Mouse (Mus musculus) heart, postnatal 0 days (tissue): ENCODE results near the gene Dctn3. TPM values are rescaled to one million over a fixed set of nuclear protein-coding genes. Genes with fewer than 3 reads are reported as not detected.

Experiments
- ATAC-seq: fragments of 200-750 bp; cut with Nextera tagmentation; 2 replicates; pipeline ENCODE4 v1.8.0; 2017; ENCODE audit warnings: low read depth, moderate number of reproducible peaks, moderate library complexity; ENCODE audit not compliant: insufficient read depth
- DNase-seq: peaks from one replicate; pipeline ENCODE4 v3.0.0-alpha.2; 2016; ENCODE audit warnings: low spot score
- H3K27ac ChIP-seq: fragments of 300-500 bp; sonication (generic); 2 replicates; pipeline ENCODE4 v1.5.1; 2014; ENCODE audit warnings: low read depth, mild to moderate bottlenecking
- H3K27me3 ChIP-seq: fragments of 300-500 bp; sonication (generic); 2 replicates; pipeline ENCODE4 v1.6.1; 2014; ENCODE audit warnings: low read length, mixed read lengths; ENCODE audit not compliant: control insufficient read depth, insufficient read depth
- H3K36me3 ChIP-seq: fragments of 300-500 bp; sonication (generic); replicated peaks from 2 replicates; pipeline ENCODE4 v1.6.1; 2014; ENCODE audit warnings: low read length, mixed read lengths; ENCODE audit not compliant: control insufficient read depth, insufficient read depth
- H3K4me1 ChIP-seq: fragments of 300-500 bp; sonication (generic); 2 replicates; pipeline ENCODE4 v1.6.1; 2014; ENCODE audit warnings: antibody characterized with exemption; ENCODE audit not compliant: control insufficient read depth, insufficient read depth
- H3K4me2 ChIP-seq: fragments of 300-500 bp; sonication (generic); 2 replicates; pipeline ENCODE4 v1.6.1; 2014; ENCODE audit warnings: low read depth, mild to moderate bottlenecking, low read length, moderate library complexity
- H3K4me3 ChIP-seq: fragments of 300-500 bp; sonication (generic); 2 replicates; pipeline ENCODE4 v1.5.1; 2014; ENCODE audit warnings: low read depth, low read length
- H3K9ac ChIP-seq: fragments of 300-500 bp; sonication (generic); replicated peaks from 2 replicates; pipeline ENCODE4 v1.6.1; 2014; ENCODE audit warnings: low read depth, low read length, mixed read lengths
- H3K9me3 ChIP-seq: fragments of 300-500 bp; sonication (generic); replicated peaks from 2 replicates; pipeline ENCODE4 v1.6.1; 2016; ENCODE audit warnings: low read length; ENCODE audit not compliant: control insufficient read depth
- CTCF ChIP-seq: IDR thresholded peaks from 2 replicates; pipeline ENCODE4 v1.5.1; 2016; ENCODE audit warnings: antibody characterized with exemption, control low read depth, low read depth
- EP300 ChIP-seq: IDR thresholded peaks from 2 replicates; pipeline ENCODE4 v1.6.1; 2016; ENCODE audit warnings: antibody characterized with exemption, low read depth
- WGBS: fragments of 180-500 bp; shearing (Covaris S2); extraction: QIAGEN DNeasy Blood & Tissue Kit; methylation state at CpG from one replicate; pipeline ENCODE4 v1.1.7; 2014; 5-methylcytosine and 5-hydroxymethylcytosine counted together
- polyA plus RNA-seq: library from polyadenylated mRNA; unstranded; fragments of >200 nt; fragmentation: Nextera tagmentation; extraction: Ambion mirVana; gene quantifications from 2 replicates; pipeline ENCODE4 v1.2.1, GENCODE M21; 2015
- total RNA-seq: library from RNA; depleted of rRNA; stranded (reverse); fragments of >200 nt; gene quantifications from 2 replicates; pipeline ENCODE4 v1.2.3, GENCODE M21; 2014; ENCODE audit warnings: low replicate concordance

The Dctn3 gene
- total and polyA plus RNA-seq, 2 experiments from 2014 or later = 121 to 161 TPM

DNA sequence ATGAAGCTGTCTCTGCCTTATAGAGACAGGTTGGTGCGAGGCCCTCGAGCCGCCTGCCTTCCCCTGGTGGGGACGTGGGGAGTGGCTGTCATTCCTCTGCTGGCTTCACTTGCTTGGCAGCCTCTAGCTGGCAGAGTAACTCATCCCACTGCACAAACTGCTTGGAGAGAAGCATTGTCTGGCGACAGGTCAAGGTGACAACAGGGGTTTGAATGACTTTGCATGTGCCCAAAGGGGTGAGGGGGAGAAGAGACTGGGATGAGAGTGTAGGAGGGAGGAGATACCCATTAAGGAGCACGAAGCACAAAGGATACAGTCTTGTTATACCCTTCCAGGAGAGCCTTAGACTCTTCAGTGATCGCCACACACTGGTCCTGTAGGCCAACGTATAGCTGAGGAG lies 7.9 kb downstream of the Dctn3 start:
- DNase-seq (no peak), ATAC-seq (no peak)
- no peaks in the 10 kb centered on the region for H3K27me3 ChIP-seq
- H3K36me3 ChIP-seq = peaks cover 44% of the 10 kb centered on the region
- WGBS = 62% methylated on average over 8 of the region's 8 CpGs
- H3K4me2 ChIP-seq = no peak overlapping the region
- no peak overlapping the region for H3K27ac ChIP-seq
- H3K4me3 ChIP-seq = no peak overlapping the region
- no peak for TF ChIP-seq CTCF
- TF ChIP-seq EP300 = no peak
- peaks cover 18% of the 10 kb centered on the region for H3K4me1 ChIP-seq
- no peak overlapping the region for H3K9ac ChIP-seq
- no peaks in the 10 kb centered on the region for H3K9me3 ChIP-seq

DNA sequence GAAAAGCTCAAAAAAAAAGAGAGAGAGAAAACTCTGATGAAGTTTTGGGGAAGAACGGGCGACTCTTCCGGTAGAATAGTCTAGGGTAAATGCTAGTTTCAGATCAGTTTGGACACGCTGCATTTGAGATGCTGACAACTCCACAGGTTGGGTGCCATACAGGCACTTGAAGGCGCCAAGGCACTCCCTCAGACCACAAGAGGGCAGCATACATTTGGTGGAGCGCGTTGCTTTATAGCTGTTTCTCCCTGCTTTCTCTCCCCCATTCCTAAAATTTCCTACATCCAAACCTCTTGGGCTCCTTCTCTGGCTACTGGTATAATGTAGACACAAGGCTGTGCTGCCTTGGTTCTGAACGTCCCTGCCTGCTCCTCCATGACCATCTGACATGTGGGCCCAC lies 8.7 kb downstream of the Dctn3 start:
- H3K27me3 ChIP-seq = no peaks in the 10 kb centered on the region
- peak; percentile 74 for DNase-seq
- H3K9ac ChIP-seq = no peak overlapping the region
- H3K4me2 ChIP-seq = peak overlapping the region; percentile 83
- 15% methylated on average over 8 of the region's 8 CpGs for WGBS
- H3K9me3 ChIP-seq = no peaks in the 10 kb centered on the region
- peak; percentile 79 for TF ChIP-seq CTCF
- no peak for TF ChIP-seq EP300
- peaks cover 18% of the 10 kb centered on the region for H3K4me1 ChIP-seq
- H3K27ac ChIP-seq = no peak overlapping the region
- ATAC-seq = 0 out of 2 replicates have a peak, but pooled peaks have one; percentile 16
- peaks cover 38% of the 10 kb centered on the region for H3K36me3 ChIP-seq
- peak overlapping the region; percentile 90; the same call in 1 of the 2 replicates for H3K4me3 ChIP-seq

- Histone ChIP-seq H3K27ac (peak within 1 kb of the TSS; percentile 54), H3K4me2 (peak within 1 kb of the TSS; percentile 83), H3K36me3 (peaks cover 30% of the 10 kb centered on the region), H3K4me1 (peaks cover 18% of the 10 kb centered on the region), H3K9ac (peak within 1 kb of the TSS; percentile 92), H3K9me3 (no peaks in the 10 kb centered on the region), H3K4me3 (peak within 1 kb of the TSS; percentile 90), H3K27me3 (no peaks in the 10 kb centered on the region)
- under 1% methylated on average over 56 of the region's 61 CpGs for WGBS
- DNase-seq (peak; percentile 36), ATAC-seq (peak; percentile 77)
- TF ChIP-seq EP300 = no peak
- 0 out of 2 replicates have a peak, but pooled peaks have one; percentile 16 for TF ChIP-seq CTCF
Observed at GRCm38 (mm10) chr4:41713197-41714067, 9.5 kb downstream of the Dctn3 start, which contains the start of gene Rpp25l. Rpp25l (minus strand) TSS chr4:41713534.

GRCm38 (mm10) chr4:41712421-41713196 lies 10.4 kb downstream of the Dctn3 start:
- H3K36me3 ChIP-seq = peaks cover 21% of the 10 kb centered on the region
- H3K9me3 ChIP-seq = no peaks in the 10 kb centered on the region
- ATAC-seq = peak; percentile 2; the same call in 1 of the 2 replicates
- H3K4me1 ChIP-seq = peaks cover 18% of the 10 kb centered on the region
- WGBS = 40% methylated on average over 31 of the region's 31 CpGs
- H3K27ac ChIP-seq = peak overlapping the region; percentile 54
- peak overlapping the region; percentile 83 for H3K4me2 ChIP-seq
- peak overlapping the region; percentile 90 for H3K4me3 ChIP-seq
- H3K27me3 ChIP-seq = no peaks in the 10 kb centered on the region
- DNase-seq = peak; percentile 16
- no peak for TF ChIP-seq EP300
- no peak for TF ChIP-seq CTCF
- peak overlapping the region; percentile 92 for H3K9ac ChIP-seq

DNA sequence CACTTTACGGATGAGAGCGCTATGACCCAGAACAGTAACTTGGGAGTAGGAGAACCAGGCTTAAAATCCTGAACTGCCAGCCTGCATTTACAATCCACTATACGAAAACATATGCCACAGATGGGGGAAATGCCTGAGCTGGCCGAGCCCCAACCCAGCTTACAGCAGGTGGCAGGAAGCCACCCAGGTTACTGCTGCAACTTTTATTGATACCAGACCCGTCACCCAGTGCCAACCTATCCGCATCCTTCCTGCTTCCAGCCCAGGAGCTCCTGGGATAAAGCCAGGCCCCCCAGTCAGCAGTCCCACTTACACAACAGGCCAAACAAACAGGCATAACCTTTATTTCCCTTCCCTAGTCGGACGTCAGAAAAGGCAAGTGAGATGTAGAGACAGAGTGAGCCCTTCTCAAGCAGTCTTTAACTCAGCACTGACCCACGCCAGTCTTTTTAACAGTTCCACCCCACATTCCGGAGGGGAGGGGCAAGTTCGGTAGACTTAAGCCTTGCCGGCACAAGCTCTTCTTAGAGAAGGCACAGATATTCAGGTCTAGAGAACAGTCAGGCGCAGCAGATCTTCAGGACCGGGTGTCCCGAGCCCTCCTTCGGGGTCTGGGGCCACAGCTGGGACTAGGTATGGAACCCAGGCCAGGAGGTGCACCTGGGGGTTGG lies 11.1 kb downstream of the Dctn3 start:
- Histone ChIP-seq H3K27me3 (no peaks in the 10 kb centered on the region), H3K36me3 (peaks cover 14% of the 10 kb centered on the region; the same call in 1 of the 2 replicates), H3K4me2 (peak overlapping the region; percentile 83), H3K27ac (no peak overlapping the region), H3K9me3 (no peaks in the 10 kb centered on the region), H3K9ac (no peak overlapping the region), H3K4me3 (peak overlapping the region; percentile 90), H3K4me1 (peaks cover 18% of the 10 kb centered on the region)
- no peak for TF ChIP-seq CTCF
- TF ChIP-seq EP300 = no peak
- ATAC-seq = no peak
- no peak for DNase-seq
- WGBS = 74% methylated on average over 16 of the region's 16 CpGs
